Mouse (Mus musculus) CH12F3 (cell line): ENCODE data around the gene Abhd18.

Experiments used
- in situ Hi-C: fragments of 300-500 bp; cut with MboI; formaldehyde crosslinking; loops from 2 replicates; pipeline ENCODE4 v1.14.3; 2020; ENCODE audit warnings: low sequenced_read_pairs

The Abhd18 gene

DNA sequence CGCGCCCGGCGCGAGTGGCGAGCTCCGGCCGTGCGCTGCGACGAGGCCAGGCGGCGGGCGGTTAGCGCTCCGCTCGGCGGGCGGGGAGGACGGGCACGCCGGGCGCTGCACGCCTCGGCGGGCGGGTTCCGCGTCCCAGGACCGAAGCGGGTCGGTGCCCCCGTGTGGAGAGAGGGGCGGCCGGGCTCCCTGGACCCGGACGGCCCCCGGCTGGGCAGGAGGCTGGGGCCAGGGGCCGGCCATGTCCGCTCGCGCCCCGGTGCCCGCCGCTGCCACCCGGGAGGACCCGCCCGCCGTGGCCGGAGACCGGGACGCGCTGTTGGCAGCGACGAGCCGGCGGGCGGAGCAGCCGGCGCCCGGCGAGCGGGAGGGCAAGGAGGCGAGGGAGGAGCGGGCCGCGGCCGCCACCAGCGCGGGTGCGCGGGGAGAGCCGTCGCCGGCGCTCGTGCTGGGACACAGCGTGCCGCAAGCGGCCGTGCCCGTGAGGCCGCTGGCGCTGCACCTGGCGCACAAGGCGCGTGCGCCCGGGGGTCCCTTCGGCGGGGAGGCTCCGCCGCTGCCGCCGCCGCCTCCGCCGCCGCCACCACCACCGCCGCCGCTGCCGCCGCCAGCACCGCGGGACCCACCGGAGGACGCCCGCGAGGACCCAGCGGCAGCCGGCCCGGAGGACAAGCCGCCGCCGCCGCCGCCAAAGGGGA lies 103.3 kb downstream of the Abhd18 start:
- in situ Hi-C loops, result no loop called here

DNA sequence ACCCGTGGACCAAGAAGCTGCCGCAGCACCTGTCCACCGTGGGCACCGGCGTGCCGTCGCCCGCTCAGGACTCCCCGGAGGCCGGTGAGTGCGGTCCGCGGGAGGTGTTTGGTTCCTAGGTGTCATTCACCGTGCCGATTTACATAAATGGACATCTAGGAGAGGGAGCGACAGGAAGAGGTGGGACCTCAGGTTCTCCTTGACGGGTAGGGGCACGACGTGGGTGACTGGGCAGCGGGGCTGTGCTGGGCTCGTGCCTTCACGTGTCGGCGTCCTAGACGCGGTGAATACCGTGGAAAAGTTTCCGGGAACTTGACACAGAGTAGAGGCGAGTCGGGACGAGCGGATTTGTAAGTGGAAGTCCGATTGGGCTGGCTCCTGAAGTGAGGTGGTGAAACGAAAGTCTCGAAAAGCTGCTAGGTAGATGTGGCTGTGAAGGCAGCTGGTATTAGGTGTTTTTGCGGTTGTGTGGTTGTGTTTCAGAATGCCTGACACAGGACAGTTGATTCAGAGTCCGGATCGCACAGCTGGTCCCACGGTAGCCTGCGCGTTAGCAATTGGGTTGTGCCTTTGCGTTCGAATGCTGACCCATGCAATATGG lies 103.9 kb downstream of the Abhd18 start:
- in situ Hi-C loops, result no loop called here

DNA sequence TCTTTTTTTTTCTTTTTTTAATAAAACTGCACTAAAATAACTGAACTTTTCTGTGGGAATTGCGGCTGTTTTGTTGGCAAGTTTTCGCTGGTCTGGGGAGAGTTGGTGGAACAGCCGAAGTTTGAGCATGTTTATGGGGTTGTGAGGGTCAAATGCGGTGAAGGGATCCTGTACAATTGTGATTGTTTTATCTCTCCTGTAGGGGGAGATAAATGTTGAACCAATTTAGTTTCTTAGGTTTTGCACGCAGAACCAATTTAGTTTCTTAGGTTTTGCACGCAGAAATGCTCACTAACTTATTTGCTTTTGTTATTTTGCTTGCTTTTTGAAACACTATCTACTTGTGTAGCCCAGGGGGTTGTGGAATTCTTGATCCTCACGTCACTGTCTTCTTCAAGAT lies 104.6 kb downstream of the Abhd18 start:
- in situ Hi-C loops, result no loop called here

- in situ Hi-C loops, result no loop called here
These were observed 105.8 kb downstream of the Abhd18 start for GRCm38 (mm10) chr3:40952606-40953005.

DNA sequence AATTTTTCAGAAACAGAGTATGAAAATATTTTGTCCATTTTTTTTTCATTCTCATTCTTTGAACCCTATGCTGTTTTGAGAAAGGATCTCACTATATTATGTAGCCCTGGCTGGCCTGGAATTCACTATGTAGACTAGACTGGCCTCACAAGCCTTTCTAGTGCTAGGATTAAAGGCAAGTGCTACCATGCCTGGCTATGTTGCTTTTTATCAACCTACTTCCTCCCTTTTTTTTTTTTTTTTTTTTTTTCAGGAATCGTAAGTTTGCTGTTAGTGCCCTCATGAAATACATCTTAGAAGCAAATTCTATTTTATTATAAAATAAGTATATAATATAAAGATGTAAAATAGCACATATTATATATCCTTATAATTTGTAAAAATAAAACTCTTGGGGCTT lies 108.0 kb downstream of the Abhd18 start:
- in situ Hi-C loops, result no loop called here

DNA sequence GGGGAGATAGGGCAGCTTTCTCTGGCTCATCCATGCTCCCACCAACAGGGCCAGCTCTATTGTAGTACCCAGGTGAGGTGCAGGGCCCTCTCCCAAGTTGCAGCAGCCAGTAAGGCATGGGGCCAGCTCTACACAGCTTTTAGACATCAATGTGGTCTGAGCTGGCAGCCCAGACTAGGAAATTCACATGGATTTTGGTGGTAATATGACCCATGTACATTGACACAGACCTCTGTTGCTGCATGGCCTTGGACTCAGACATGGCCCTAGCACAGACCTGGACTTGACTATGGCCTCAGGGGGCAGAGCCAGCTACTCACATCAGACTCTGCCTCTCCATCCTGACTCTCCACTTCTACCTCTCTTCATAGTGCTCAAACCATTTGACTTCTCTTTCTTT lies 112.1 kb downstream of the Abhd18 start:
- in situ Hi-C loops, result no loop called here

- in situ Hi-C loops, result no loop called here
These were observed 134.0 kb downstream of the Abhd18 start for GRCm38 (mm10) chr3:40980758-40981157.

DNA sequence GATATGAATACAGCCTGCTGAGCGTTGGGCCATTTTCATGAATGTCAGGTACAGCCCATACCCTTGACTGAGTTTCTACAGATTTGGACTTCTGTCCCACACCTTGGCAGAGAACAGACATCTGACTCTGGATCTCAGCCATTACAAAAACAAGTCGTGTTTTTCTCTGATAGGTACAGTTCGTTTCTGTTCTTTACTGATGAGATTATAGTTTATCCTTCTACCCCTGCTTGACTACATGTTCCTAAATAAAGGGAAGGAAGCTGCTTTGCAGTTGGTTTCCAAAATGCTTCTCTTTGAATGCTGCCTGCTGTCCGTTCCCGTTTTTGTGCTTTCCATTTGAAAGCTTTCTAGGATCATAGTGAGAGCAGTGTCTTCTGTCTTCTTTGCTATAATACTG lies 140.8 kb downstream of the Abhd18 start:
- in situ Hi-C loops, result no loop called here
